Mouse (Mus musculus) cerebellum, adult 11-12 months (tissue): ENCODE data around the gene Camkk2.

ENCODE experiments used
- DNase-seq: peaks from one replicate; pipeline ENCODE4 v3.0.0; 2022

The Camkk2 gene

GRCm38 (mm10) chr5:122779277-122779834 lies at the start of gene Camkk2:
Gene Camkk2 (minus strand): TSS chr5:122779409.
- DNase-seq: peak; percentile 88

DNA sequence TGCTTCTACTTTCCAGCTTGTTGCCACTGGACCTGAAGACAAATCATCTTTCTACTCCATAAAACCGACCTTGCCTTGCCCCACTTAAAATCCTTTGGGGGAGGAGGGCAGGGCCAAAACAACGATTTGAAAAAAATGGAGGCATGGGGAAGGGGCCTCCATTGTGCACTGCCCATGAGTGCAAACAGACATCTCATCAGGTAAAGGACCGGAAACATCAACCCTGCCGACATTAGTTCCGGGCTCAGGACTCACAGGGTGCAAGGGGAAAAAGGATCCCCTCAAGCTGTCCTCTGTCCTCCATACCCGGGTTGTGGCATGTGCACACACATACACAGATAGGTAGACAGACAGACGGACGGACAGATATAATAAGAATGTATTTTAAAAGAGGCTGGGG lies 45.9 kb upstream of the Camkk2 start:
- no peak for DNase-seq

GRCm38 (mm10) chr5:122824450-122824849 lies 45.2 kb upstream of the Camkk2 start:
- no peak for DNase-seq

DNA sequence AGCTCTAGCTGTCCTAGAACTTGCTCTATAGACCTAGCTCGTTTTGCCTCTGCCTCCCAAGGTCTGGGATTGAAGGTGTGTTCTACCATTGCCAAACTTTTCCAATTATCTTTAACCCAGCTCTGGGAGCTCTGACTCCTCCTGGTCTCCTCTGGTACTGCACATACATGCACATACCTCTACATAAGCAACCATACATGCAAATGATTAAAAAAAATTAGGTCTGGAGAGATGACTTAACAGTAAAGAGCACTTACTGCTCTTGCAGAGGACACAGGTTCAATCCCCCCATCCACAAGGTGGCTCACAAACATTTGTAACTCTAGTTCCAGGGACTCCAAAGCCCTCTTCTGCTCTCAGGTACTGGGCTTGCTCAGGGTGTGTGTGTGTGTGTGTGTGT lies 44.8 kb upstream of the Camkk2 start:
- no peak for DNase-seq

DNA sequence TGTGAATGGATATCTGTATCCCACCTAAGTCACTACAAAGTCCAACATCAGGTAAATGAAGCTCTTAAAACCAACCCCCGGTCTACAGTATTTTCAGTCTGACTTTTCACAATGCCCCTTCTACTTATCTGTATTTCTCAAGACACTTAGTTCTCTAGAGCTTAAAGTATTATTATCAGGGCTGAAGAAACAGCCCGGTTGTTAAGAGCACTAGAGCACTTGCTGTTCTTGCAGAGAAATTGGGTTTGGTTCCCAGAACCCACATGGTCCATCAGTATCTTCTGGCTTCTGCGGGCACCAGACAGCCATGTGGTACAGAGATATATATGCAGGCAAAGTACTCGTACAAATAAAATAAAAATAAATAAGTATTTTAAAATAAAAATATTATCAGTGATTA lies 43.2 kb upstream of the Camkk2 start:
- no peak for DNase-seq

DNA sequence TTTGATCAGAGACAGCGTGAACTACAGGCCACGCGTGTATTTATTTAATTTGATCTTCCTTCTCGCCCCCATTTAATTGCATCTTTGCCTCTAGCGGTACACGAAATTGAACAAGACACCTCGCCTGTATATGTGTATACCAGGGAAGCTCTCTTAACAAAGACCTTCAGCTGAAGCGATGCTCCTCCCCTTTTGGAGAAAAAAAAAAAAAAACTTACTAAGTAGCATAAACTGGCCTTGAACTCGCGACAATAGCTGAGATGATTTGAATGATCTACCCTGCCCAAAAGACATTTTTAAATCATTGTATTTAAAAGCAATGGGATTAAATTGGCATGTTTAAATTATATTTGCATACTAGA lies 42.3 kb upstream of the Camkk2 start:
- no peak for DNase-seq

- DNase-seq: peak; percentile 94
Observed at GRCm38 (mm10) chr5:122820777-122821523, 41.7 kb upstream of the Camkk2 start, which contains the start of gene Anapc5. Gene Anapc5 (minus strand): TSS chr5:122821339.

- no peak for DNase-seq
Observed at GRCm38 (mm10) chr5:122812699-122813098, 33.5 kb upstream of the Camkk2 start.

GRCm38 (mm10) chr5:122811364-122812079 lies 32.3 kb upstream of the Camkk2 start:
- no peak for DNase-seq

DNA sequence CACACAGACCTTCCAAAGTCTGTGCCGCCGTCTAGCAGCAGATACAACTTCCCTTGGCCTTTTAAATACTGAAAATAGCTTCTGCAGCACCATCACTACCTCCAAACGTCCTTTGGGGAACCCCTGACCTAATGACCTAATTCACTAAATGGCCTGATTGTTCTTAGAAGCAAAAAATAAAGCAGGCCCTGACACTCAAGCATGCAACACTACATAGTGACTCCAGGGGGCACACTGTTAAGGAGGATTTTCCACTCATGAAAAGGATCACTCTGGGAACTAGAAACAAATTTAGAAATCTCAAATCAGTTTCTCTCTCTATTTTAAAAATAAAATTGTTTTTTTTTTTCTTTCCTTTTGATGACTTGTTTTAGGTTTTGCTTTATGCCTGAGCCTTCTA lies 26.3 kb upstream of the Camkk2 start:
- DNase-seq: no peak

DNA sequence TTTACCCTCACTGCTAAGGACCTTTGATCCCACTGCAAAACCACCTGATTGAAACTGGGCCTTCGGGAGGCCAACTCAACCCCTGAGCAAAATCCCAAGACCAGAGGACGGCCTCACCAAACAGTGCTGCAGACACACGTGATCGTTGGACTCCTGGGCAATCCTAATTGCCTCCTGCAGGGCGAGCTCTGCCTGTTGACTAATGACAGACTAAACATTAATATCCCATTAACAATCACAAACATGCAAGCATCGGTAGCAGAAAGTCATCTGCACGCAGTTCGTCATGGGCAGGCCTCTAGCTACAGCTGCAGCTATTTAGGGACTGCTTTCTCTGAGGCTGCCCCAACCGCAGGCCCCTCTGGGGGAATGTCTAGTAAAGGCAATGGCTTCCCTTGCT lies 23.5 kb upstream of the Camkk2 start:
- no peak for DNase-seq

DNA sequence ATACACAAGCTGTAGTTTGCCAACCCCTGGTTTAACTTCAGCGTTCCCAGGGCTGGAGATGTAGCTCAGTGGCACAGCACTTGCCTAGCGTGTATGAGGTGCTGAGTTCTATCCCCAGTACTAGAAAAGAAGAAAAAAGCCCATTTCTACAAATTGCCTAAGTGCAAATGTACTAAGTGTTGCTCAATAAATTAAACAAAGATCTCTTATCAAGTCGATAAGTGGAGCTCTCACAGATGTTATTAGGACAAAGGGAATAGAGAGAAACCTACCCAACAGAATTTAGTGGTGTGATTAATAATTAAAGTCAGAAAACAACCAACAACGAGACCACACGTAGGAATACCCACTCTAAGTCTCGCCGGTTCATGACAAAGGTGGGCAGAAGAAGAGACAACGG lies 22.5 kb upstream of the Camkk2 start:
- DNase-seq: no peak

GRCm38 (mm10) chr5:122800345-122801010 lies 21.3 kb upstream of the Camkk2 start:
- peak; percentile 82 for DNase-seq

- DNase-seq: no peak
Observed at GRCm38 (mm10) chr5:122799379-122800344, 20.5 kb upstream of the Camkk2 start.

DNA sequence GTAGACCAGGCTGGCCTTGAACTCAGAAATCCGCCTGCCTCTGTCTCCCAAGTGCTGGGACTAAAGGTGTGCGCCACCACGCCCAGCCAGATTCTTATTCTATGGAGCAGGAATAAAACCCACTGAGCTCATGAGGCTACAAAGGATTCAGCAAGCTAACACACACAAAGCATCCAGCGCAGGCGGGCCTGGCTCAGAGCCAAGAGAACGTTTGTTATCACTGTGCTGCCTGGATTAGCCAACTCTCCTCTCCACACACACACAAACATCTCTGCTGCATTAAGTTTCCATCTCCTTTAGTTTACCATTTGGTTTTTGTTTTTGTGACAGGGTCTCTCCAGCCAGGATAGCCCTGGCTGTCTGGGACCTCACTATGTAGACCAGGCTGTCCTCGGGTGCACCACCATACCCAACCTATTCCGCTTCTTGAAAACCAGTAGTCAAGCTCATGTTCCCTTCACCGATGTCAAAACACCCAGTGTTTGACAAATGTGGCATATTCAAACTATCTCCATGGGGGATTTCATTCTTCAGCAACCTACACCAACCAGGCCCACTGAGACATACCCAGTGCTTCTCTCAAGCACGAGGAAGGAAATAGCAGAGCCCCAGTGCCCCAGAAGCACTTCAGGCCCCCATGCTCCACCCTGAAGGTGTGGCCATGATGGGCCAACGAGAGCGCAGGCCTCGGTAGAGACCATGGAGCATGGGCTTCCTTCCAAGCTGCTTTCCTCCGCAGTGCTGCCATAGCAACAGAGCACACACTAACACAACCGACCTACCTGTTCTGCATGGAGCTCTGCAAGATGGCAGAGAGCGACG lies 19.6 kb upstream of the Camkk2 start:
- DNase-seq: peak; percentile 70

DNA sequence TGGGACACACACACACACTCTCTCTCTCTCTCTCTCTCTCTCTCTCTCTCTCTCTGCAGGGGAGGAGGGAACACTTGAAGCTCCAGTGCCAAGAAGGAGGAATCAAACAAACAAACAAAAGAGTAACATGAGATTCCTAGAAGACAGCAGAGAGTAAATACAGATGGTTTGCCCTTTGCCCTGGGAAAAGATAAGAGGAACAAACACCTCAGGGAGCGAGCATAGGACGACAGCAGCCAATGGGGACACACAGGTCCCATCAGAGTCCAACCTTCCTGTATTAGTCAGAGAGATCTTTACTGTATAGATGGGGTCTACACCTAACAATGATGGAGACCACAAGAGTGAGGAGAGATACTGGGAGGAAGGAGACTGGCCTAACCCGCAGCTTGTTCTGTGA lies 18.7 kb upstream of the Camkk2 start:
- no peak for DNase-seq

GRCm38 (mm10) chr5:122788696-122789095 lies 9.5 kb upstream of the Camkk2 start:
- DNase-seq: no peak

GRCm38 (mm10) chr5:122786035-122786819 lies 7.0 kb upstream of the Camkk2 start:
- no peak for DNase-seq

DNA sequence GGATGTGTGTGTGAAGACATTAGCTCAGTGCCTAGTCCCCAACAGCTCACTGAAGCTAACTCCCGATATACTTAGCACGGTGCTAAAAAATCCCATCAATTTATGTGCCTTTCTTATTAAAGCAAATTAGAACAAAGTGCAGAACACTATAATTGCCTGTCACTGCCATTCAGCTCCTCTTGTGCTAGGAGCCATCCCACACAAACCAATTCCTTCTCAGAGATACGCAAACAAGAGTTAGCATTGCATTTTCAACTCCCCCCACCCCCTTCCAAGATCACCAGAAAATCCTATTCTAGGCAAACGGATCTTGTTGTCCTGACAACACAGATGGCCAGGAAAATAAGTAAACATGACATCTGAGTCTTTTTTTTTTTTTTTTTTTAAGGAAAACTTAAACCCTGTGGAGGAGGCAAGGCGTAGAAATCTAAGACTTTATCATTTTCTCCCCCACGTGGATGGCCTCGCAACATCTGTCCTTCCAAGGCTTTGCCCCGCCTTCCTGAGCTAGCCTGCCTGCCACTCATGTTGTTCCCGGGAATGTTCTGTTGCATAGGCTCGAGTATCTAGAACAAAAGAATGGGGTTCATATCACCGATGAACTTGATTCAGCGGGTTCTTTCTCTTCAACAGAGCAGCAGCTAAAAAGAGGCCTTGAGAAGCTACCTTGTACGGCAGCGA lies 4.7 kb upstream of the Camkk2 start:
- no peak for DNase-seq

DNA sequence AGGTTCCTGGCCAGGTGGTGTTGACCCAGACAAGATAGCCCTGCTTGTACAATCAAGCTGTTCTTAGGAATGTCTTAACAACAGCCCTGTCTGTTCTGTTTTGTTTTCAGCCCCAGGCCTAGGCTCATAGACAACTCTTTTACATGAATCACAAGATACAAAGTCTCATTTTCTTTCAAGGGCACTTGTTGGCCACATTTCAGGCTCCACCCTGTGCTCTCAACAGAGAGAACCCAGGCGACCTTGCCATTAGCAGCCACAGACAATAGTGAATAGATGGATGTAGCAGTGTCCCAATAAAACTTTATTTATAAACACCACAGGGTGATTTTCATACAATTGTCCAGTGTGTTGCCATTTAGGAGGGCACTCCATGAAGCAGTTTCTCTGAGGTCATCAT lies 2.9 kb upstream of the Camkk2 start:
- DNase-seq: no peak
